Mouse (Mus musculus) forebrain, embryonic 11.5 days (tissue): Measurements from ENCODE around the gene Syna. TPM values are rescaled to one million over a fixed set of nuclear protein-coding genes. Genes with fewer than 3 reads are reported as not detected.
A peak's percentile ranks its signal among the peaks of the same experiment; 100 is the strongest.

Experiments
- ATAC-seq: fragments of 200-750 bp; cut with Nextera tagmentation; replicated peaks from 2 replicates; pipeline ENCODE4 v1.8.0; 2017; ENCODE audit warnings: moderate TSS enrichment; ENCODE audit not compliant: low FRiP score
- DNase-seq: peaks from one replicate; pipeline ENCODE4 v3.0.0-alpha.2; 2017; ENCODE audit warnings: low spot score
- H3K27ac ChIP-seq: fragments of 300-500 bp; sonication (generic); 2 replicates; pipeline ENCODE4 v1.5.1; 2014; ENCODE audit warnings: low read depth, low read length
- H3K27me3 ChIP-seq: fragments of 300-500 bp; sonication (generic); 2 replicates; pipeline ENCODE4 v1.6.1; 2014; ENCODE audit warnings: mild to moderate bottlenecking, low read length, mixed read lengths; ENCODE audit not compliant: control insufficient read depth, insufficient read depth
- H3K36me3 ChIP-seq: fragments of 300-500 bp; sonication (generic); 2 replicates; pipeline ENCODE4 v1.6.1; 2014; ENCODE audit warnings: mild to moderate bottlenecking, low read length, moderate library complexity, mixed read lengths; ENCODE audit not compliant: control insufficient read depth, insufficient read depth
- H3K4me1 ChIP-seq: fragments of 300-500 bp; sonication (generic); replicated peaks from 2 replicates; pipeline ENCODE4 v1.6.1; 2014; ENCODE audit warnings: low read length, mixed read lengths; ENCODE audit not compliant: control insufficient read depth, insufficient read depth
- H3K4me2 ChIP-seq: fragments of 300-500 bp; sonication (generic); 2 replicates; pipeline ENCODE4 v1.6.1; 2014; ENCODE audit warnings: low read depth, mild to moderate bottlenecking, low read length, moderate library complexity, mixed read lengths; ENCODE audit not compliant: severe bottlenecking
- H3K4me3 ChIP-seq: fragments of 300-500 bp; sonication (generic); 2 replicates; pipeline ENCODE4 v1.5.1; 2014; ENCODE audit warnings: low read depth, low read length
- H3K9ac ChIP-seq: fragments of 300-500 bp; sonication (generic); 2 replicates; pipeline ENCODE4 v1.6.1; 2014; ENCODE audit warnings: low read length
- H3K9me3 ChIP-seq: fragments of 300-500 bp; sonication (generic); 2 replicates; pipeline ENCODE4 v1.6.1; 2016; ENCODE audit warnings: low read length, mixed read lengths; ENCODE audit not compliant: control insufficient read depth
- WGBS: fragments of 180-500 bp; shearing (Covaris S2); extraction: QIAGEN DNeasy Blood & Tissue Kit; methylation state at CpG from one replicate; pipeline ENCODE4 v1.1.7; 2014; 5-methylcytosine and 5-hydroxymethylcytosine counted together
- polyA plus RNA-seq: library from polyadenylated mRNA; unstranded; fragments of >200 nt; fragmentation: Nextera tagmentation; extraction: Ambion mirVana; gene quantifications from 2 replicates; pipeline ENCODE4 v1.2.1, GENCODE M21; 2014

Gene Syna
- polyA plus RNA-seq, 1 experiment from 2014 or later = not detected

DNA sequence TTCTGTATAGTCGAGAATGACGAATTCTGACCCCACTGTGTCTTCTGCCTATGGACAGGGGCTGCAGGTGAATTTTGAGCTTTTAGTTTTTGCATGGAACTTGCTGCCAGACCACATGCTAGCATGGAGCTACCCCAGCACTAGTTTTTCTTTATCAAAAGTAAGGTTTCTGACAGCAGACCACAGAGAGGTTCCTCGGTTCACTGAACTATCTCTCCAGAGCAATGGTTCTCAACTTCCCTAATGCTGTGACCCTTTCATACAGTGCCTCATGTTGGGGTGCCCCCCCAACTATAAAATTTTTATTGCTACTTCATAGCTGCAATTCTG is 23.9 kb upstream of the Syna start:
- Histone ChIP-seq H3K4me2 (peak overlapping the region; percentile 71; the same call in 1 of the 2 replicates), H3K27ac (no peak overlapping the region), H3K4me1 (peaks cover 5% of the 10 kb centered on the region), H3K4me3 (peak overlapping the region; percentile 85), H3K27me3 (no peaks in the 10 kb centered on the region), H3K36me3 (no peaks in the 10 kb centered on the region; the same call in 1 of the 2 replicates), H3K9me3 (no peaks in the 10 kb centered on the region), H3K9ac (no peak overlapping the region; the same call in 1 of the 2 replicates)
- DNase-seq (no peak), ATAC-seq (no peak)
- 83% methylated on average over 3 of the region's 3 CpGs for WGBS

- H3K27ac ChIP-seq = no peak overlapping the region
- peak overlapping the region; percentile 71 for H3K4me2 ChIP-seq
- DNase-seq (no peak), ATAC-seq (no peak)
- H3K27me3 ChIP-seq = no peaks in the 10 kb centered on the region
- H3K4me3 ChIP-seq = peak overlapping the region; percentile 85
- WGBS = 34% methylated on average over 15 of the region's 15 CpGs
- H3K4me1 ChIP-seq = peaks cover 5% of the 10 kb centered on the region
- no peaks in the 10 kb centered on the region for H3K9me3 ChIP-seq
- peak overlapping the region; percentile 82 for H3K9ac ChIP-seq
- no peaks in the 10 kb centered on the region for H3K36me3 ChIP-seq
These were observed 23.3 kb upstream of the Syna start for GRCm38 (mm10) chr5:134583006-134583883.

GRCm38 (mm10) chr5:134582221-134582907 is 22.4 kb upstream of the Syna start:
- peak; percentile 94 for ATAC-seq
- H3K27ac ChIP-seq = no peak overlapping the region
- WGBS = 7% methylated on average over 28 of the region's 30 CpGs

GRCm38 (mm10) chr5:134581146-134581545 is 21.2 kb upstream of the Syna start, which contains the start of gene Rfc2:
Gene Rfc2, plus strand, starts transcription at chr5:134581366.
- no peak within 1 kb of the TSS for H3K4me3 ChIP-seq
- H3K9ac ChIP-seq = no peak within 1 kb of the TSS
- no peak for ATAC-seq
- DNase-seq = no peak
- no peaks in the 10 kb centered on the region for H3K27me3 ChIP-seq
- H3K4me2 ChIP-seq = no peak within 1 kb of the TSS
- peaks cover 5% of the 10 kb centered on the region for H3K4me1 ChIP-seq
- 88% methylated on average over 5 of the region's 5 CpGs for WGBS
- no peaks in the 10 kb centered on the region for H3K36me3 ChIP-seq
- H3K9me3 ChIP-seq = no peaks in the 10 kb centered on the region
- no peak within 1 kb of the TSS for H3K27ac ChIP-seq

More at GRCm38 (mm10) chr5:134582221-134582907, 22.4 kb upstream of the Syna start:
- no peaks in the 10 kb centered on the region for H3K9me3 ChIP-seq
- peak overlapping the region; percentile 71 for H3K4me2 ChIP-seq
- peaks cover 5% of the 10 kb centered on the region for H3K4me1 ChIP-seq
- DNase-seq = peak; percentile 97
- no peaks in the 10 kb centered on the region for H3K36me3 ChIP-seq
- H3K27me3 ChIP-seq = no peaks in the 10 kb centered on the region
- H3K4me3 ChIP-seq = peak overlapping the region; percentile 85
- H3K9ac ChIP-seq = peak overlapping the region; percentile 82

- H3K27me3 ChIP-seq = no peaks in the 10 kb centered on the region
- no peak overlapping the region for H3K4me2 ChIP-seq
- no peaks in the 10 kb centered on the region for H3K36me3 ChIP-seq
- 66% methylated on average over 3 of the region's 3 CpGs for WGBS
- no peak overlapping the region for H3K27ac ChIP-seq
- peaks cover 5% of the 10 kb centered on the region for H3K4me1 ChIP-seq
- H3K9me3 ChIP-seq = no peaks in the 10 kb centered on the region
- DNase-seq = no peak
- no peak for ATAC-seq
- no peak overlapping the region for H3K9ac ChIP-seq
- no peak overlapping the region for H3K4me3 ChIP-seq
These were observed 19.2 kb upstream of the Syna start for GRCm38 (mm10) chr5:134579135-134579534.

GRCm38 (mm10) chr5:134577534-134577933 is 17.6 kb upstream of the Syna start:
- Histone ChIP-seq H3K27me3 (no peaks in the 10 kb centered on the region), H3K36me3 (no peaks in the 10 kb centered on the region), H3K27ac (no peak overlapping the region), H3K4me3 (no peak overlapping the region), H3K4me1 (no peaks in the 10 kb centered on the region), H3K9ac (no peak overlapping the region), H3K9me3 (no peaks in the 10 kb centered on the region), H3K4me2 (no peak overlapping the region)
- ATAC-seq (no peak), DNase-seq (no peak)
- 90% methylated on average over 7 of the region's 7 CpGs for WGBS

DNA sequence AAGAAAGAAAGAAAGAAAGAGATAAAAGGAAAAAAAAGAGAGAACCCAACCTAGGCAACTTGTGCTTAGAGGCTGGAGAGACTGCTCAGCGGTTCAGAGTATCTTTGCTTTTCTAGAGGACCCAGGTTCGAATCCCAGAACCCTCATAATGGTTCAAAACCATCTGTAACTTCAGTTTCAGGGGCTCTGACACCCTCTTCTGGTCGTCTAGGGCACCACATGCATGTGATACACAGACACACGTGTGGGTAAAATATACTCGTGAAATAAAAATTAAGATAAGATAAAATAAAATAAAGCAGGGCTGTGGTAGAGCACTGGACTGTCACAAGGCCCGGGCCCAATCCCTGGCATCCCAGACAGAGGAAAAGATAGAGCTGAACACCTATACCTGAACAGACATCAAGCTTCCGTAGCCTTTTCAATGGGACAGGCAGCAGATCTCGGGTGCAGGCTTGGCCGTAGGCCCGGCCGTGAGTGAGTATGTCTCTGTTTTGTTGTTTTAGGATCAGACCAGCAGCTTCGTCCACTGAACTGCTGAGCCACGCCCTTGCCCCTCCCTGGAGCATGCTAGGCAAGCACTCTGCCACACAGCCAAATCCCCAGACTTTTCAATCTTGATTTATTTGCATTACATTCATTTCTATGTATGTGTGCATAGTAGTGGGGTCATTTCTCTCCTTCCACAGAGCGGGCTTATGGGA is 16.7 kb upstream of the Syna start:
- Histone ChIP-seq H3K9ac (no peak overlapping the region), H3K9me3 (no peaks in the 10 kb centered on the region), H3K36me3 (no peaks in the 10 kb centered on the region), H3K27ac (no peak overlapping the region), H3K4me2 (no peak overlapping the region), H3K27me3 (no peaks in the 10 kb centered on the region), H3K4me3 (no peak overlapping the region), H3K4me1 (no peaks in the 10 kb centered on the region; the same call in 1 of the 2 replicates)
- ATAC-seq = no peak
- no peak for DNase-seq
- 83% methylated on average over 14 of the region's 14 CpGs for WGBS

DNA sequence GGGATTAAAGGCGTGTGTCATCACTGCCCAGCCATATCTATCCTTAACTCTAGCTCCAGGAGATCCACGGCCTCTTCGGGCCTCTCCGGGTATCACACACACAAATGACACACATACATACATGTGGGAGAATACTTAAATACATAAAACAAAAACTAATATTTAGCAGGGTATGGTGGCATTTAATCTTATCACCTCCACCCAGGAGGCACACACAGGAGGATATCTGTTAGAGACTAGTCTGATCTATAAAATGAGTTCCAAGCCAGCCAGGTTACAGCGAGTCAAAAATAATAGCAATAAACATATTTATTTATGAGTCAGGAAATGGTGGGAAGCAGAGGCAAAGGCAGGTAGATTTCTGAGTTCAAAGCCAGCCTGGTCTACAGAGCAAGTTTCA is 15.9 kb upstream of the Syna start:
- no peaks in the 10 kb centered on the region; the same call in 1 of the 2 replicates for H3K4me1 ChIP-seq
- H3K9me3 ChIP-seq = no peaks in the 10 kb centered on the region
- no peak overlapping the region for H3K4me3 ChIP-seq
- H3K9ac ChIP-seq = no peak overlapping the region
- ATAC-seq (no peak), DNase-seq (no peak)
- no peaks in the 10 kb centered on the region for H3K27me3 ChIP-seq
- H3K27ac ChIP-seq = no peak overlapping the region
- 94% methylated on average over 5 of the region's 5 CpGs for WGBS
- H3K4me2 ChIP-seq = no peak overlapping the region
- no peaks in the 10 kb centered on the region for H3K36me3 ChIP-seq
